Mouse (Mus musculus) liver (tissue): Measurements from ENCODE around the gene Crtc1.

ENCODE experiments used
- DNase-seq: peaks from one replicate; pipeline ENCODE4 v3.0.0-alpha.2; 2020; ENCODE audit warnings: mixed read lengths

Crtc1 gene

GRCm38 (mm10) chr8:70419879-70420643 is 19.3 kb downstream of the Crtc1 start:
- DNase-seq, result no peak

GRCm38 (mm10) chr8:70418954-70419353 is 20.4 kb downstream of the Crtc1 start:
- DNase-seq, result no peak

GRCm38 (mm10) chr8:70417914-70418313 is 21.5 kb downstream of the Crtc1 start:
- no peak for DNase-seq

- DNase-seq, result no peak
Measured at GRCm38 (mm10) chr8:70416941-70417340, 22.4 kb downstream of the Crtc1 start.

GRCm38 (mm10) chr8:70415540-70416451 is 23.6 kb downstream of the Crtc1 start:
- peak; percentile 64 for DNase-seq

- peak; percentile 83 for DNase-seq
Measured at GRCm38 (mm10) chr8:70414310-70414946, 25.0 kb downstream of the Crtc1 start.

- no peak for DNase-seq
Measured at GRCm38 (mm10) chr8:70410281-70410680, 29.1 kb downstream of the Crtc1 start.

- DNase-seq, result no peak
Measured at GRCm38 (mm10) chr8:70409455-70409871, 29.9 kb downstream of the Crtc1 start.

GRCm38 (mm10) chr8:70409019-70409418 is 30.4 kb downstream of the Crtc1 start:
- DNase-seq, result no peak

GRCm38 (mm10) chr8:70408301-70408700 is 31.1 kb downstream of the Crtc1 start:
- DNase-seq, result no peak

- DNase-seq, result no peak
Measured at GRCm38 (mm10) chr8:70406427-70407069, 32.8 kb downstream of the Crtc1 start.

- DNase-seq, result no peak
Measured at GRCm38 (mm10) chr8:70405189-70405588, 34.2 kb downstream of the Crtc1 start.

GRCm38 (mm10) chr8:70404212-70404611 is 35.2 kb downstream of the Crtc1 start:
- DNase-seq, result no peak

GRCm38 (mm10) chr8:70397611-70398563 is 41.5 kb downstream of the Crtc1 start:
- no peak for DNase-seq

GRCm38 (mm10) chr8:70396184-70396583 is 43.2 kb downstream of the Crtc1 start:
- no peak for DNase-seq

- no peak for DNase-seq
Measured at GRCm38 (mm10) chr8:70395649-70396048, 43.7 kb downstream of the Crtc1 start.

- DNase-seq, result no peak
Measured at GRCm38 (mm10) chr8:70394269-70394998, 44.9 kb downstream of the Crtc1 start.

- no peak for DNase-seq
Measured at GRCm38 (mm10) chr8:70393087-70393486, 46.3 kb downstream of the Crtc1 start.

- no peak for DNase-seq
Measured at GRCm38 (mm10) chr8:70389678-70390077, 49.7 kb downstream of the Crtc1 start.

- DNase-seq, result peak; percentile 78
Measured at GRCm38 (mm10) chr8:70383287-70383686, 56.1 kb downstream of the Crtc1 start.

- DNase-seq, result no peak
Measured at GRCm38 (mm10) chr8:70380069-70380468, 59.3 kb downstream of the Crtc1 start.
